Mouse (Mus musculus) heart, adult 11 months (tissue): ENCODE data around the gene Gm21981.

Source experiments
- DNase-seq: peaks from one replicate; pipeline ENCODE4 v3.0.0; 2022

Gm21981 gene

GRCm38 (mm10) chr17:47702548-47703345 lies 8.5 kb upstream of the Gm21981 start:
- peak; percentile 93 for DNase-seq

- DNase-seq: no peak
Observed at GRCm38 (mm10) chr17:47701793-47702192, 7.5 kb upstream of the Gm21981 start.

- DNase-seq: no peak
Observed at GRCm38 (mm10) chr17:47699055-47699454, 4.8 kb upstream of the Gm21981 start.

GRCm38 (mm10) chr17:47698156-47698555 lies 3.9 kb upstream of the Gm21981 start:
- no peak for DNase-seq

GRCm38 (mm10) chr17:47695337-47695710 lies 1.1 kb upstream of the Gm21981 start:
- no peak for DNase-seq

- DNase-seq: peak; percentile 100
Observed at GRCm38 (mm10) chr17:47694503-47695336, 465 bp upstream of the Gm21981 start, which contains the start of gene Prickle4. Gene Prickle4, minus strand, starts transcription at chr17:47694736.

GRCm38 (mm10) chr17:47693671-47694441 lies 399 bp downstream of the Gm21981 start:
- DNase-seq: peak; percentile 98

GRCm38 (mm10) chr17:47691650-47692049 lies 2.6 kb downstream of the Gm21981 start:
- DNase-seq: no peak

- no peak for DNase-seq
Observed at GRCm38 (mm10) chr17:47689894-47690293, 4.4 kb downstream of the Gm21981 start.

- DNase-seq: peak; percentile 98
Observed at GRCm38 (mm10) chr17:47688608-47689575, 5.4 kb downstream of the Gm21981 start, which contains the start of gene Frs3. Gene Frs3, plus strand, starts transcription at chr17:47689030.

- DNase-seq: no peak
Observed at GRCm38 (mm10) chr17:47688344-47688607, 6.0 kb downstream of the Gm21981 start, which contains the start of gene Tomm6. Gene Tomm6, minus strand, starts transcription at chr17:47688386.

GRCm38 (mm10) chr17:47687409-47688343 lies 6.6 kb downstream of the Gm21981 start:
- peak; percentile 99 for DNase-seq

GRCm38 (mm10) chr17:47682836-47683235 lies 11.4 kb downstream of the Gm21981 start:
- DNase-seq: peak; percentile 75

GRCm38 (mm10) chr17:47678702-47679101 lies 15.6 kb downstream of the Gm21981 start:
- no peak for DNase-seq

GRCm38 (mm10) chr17:47678238-47678637 lies 16.0 kb downstream of the Gm21981 start:
- no peak for DNase-seq

GRCm38 (mm10) chr17:47676581-47676980 lies 17.7 kb downstream of the Gm21981 start:
- DNase-seq: peak; percentile 87

- peak; percentile 95 for DNase-seq
Observed at GRCm38 (mm10) chr17:47672311-47673111, 21.7 kb downstream of the Gm21981 start.

- no peak for DNase-seq
Observed at GRCm38 (mm10) chr17:47671988-47672310, 22.3 kb downstream of the Gm21981 start.

GRCm38 (mm10) chr17:47669166-47669565 lies 25.1 kb downstream of the Gm21981 start:
- DNase-seq: no peak

- DNase-seq: no peak
Observed at GRCm38 (mm10) chr17:47664474-47664873, 29.8 kb downstream of the Gm21981 start.
